Mouse (Mus musculus): ENCODE measurements around the gene P3h3. TPM values are rescaled to one million over a fixed set of nuclear protein-coding genes. Genes with fewer than 3 reads are reported as not detected.

Gene P3h3
- polyA plus RNA-seq, 1 experiment: 9.3 TPM

- TF ChIP-seq POLR2A (IDR thresholded peaks at IDR 0.05; ENCODE audit: low read depth, low read length) (no peak), CTCF (IDR thresholded peaks at IDR 0.05; ENCODE audit: extremely low read depth, insufficient read depth, insufficient read length, insufficient replicate concordance) (no peak)
- H3K4me1 ChIP-seq (ENCODE audit: control insufficient read depth, insufficient read depth, insufficient read length): peaks cover 12% of the 10 kb centered on the region
- no peak overlapping the region for H3K27ac ChIP-seq (ENCODE audit: insufficient read depth, low read length)
- peak overlapping the region; percentile 36; the same call in 1 of the 2 replicates for H3K4me3 ChIP-seq (ENCODE audit: extremely low read depth, insufficient read depth, insufficient read length)
- H3K27me3 ChIP-seq (ENCODE audit: control insufficient read depth, insufficient read depth, low read length): no peaks in the 10 kb centered on the region
- no peak for DNase-seq (ENCODE audit: low read depth in 1 of 2, low spot score in 2 of 2)
- H3K36me3 ChIP-seq (ENCODE audit: control insufficient read depth, insufficient read depth, low read length): peaks cover 4% of the 10 kb centered on the region
- 71% methylated on average over 14 of the region's 14 CpGs for WGBS
These were observed 47.6 kb downstream of the P3h3 start for GRCm38 (mm10) chr6:124809775-124810538.

- DNase-seq (ENCODE audit: low read depth in 1 of 2, low spot score in 2 of 2): peak in 1 of 2 experiments; percentile 74
- under 1% methylated on average over 35 of the region's 35 CpGs for WGBS
- TF ChIP-seq CTCF (IDR thresholded peaks at IDR 0.05; ENCODE audit: extremely low read depth, insufficient read depth, insufficient read length, insufficient replicate concordance) (peak; percentile 47; the same call in 1 of the 2 replicates), POLR2A (IDR thresholded peaks at IDR 0.05; ENCODE audit: low read depth, low read length) (no peak)
These were observed 48.3 kb downstream of the P3h3 start for GRCm38 (mm10) chr6:124809052-124809774.

DNA sequence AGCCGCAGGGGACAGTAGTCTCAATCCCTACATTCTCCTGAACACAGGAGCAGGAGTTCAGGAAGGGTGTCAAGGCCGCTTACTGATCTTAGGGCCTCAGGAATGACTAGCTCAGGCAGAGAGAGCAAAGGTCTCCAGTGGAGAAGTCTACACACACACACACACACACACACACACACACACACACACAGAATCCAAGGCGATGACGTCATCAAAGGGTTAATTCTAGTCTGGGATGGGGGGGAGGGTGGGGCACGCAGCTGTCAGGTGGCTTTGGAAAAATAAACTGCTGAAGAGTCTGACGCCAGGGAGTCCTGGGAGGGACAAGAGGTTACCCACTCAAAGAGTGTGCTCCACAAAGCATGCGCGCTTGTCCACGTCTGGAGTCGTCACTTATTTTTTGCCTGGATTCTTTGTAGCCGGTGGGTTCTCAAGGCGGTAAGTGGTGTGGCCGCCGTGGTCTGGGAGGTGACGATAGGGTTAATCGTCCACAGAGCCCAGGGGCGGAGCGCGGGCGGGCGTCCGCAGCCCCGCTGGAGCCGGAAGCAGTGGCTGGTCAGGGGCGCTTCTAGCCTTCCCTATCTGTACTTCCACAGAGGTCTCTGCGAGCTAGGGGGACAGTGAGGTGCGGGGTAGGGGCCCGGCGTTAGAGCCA is 49.1 kb downstream of the P3h3 start, which contains the start of gene Spsb2:
TSS of gene Spsb2 (plus strand) at position 304 of the 655 bp plus-strand sequence.
- Histone ChIP-seq H3K27ac (ENCODE audit: insufficient read depth, low read length) (peak within 1 kb of the TSS; percentile 64), H3K27me3 (ENCODE audit: control insufficient read depth, insufficient read depth, low read length) (no peaks in the 10 kb centered on the region), H3K36me3 (ENCODE audit: control insufficient read depth, insufficient read depth, low read length) (peaks cover 4% of the 10 kb centered on the region), H3K4me3 (ENCODE audit: extremely low read depth, insufficient read depth, insufficient read length) (peak within 1 kb of the TSS; percentile 77), H3K4me1 (ENCODE audit: control insufficient read depth, insufficient read depth, insufficient read length) (peaks cover 8% of the 10 kb centered on the region)
- TF ChIP-seq POLR2A (IDR thresholded peaks at IDR 0.05; ENCODE audit: low read depth, low read length): no peak
- no peak for TF ChIP-seq CTCF (IDR thresholded peaks at IDR 0.05; ENCODE audit: extremely low read depth, insufficient read depth, insufficient read length, insufficient replicate concordance)
- peak in 1 of 2 experiments; percentile 58 for DNase-seq (ENCODE audit: low read depth in 1 of 2, low spot score in 2 of 2)
- WGBS: 6% methylated on average over 29 of the region's 29 CpGs

More at GRCm38 (mm10) chr6:124809052-124809774, 48.3 kb downstream of the P3h3 start:
- Histone ChIP-seq H3K36me3 (ENCODE audit: control insufficient read depth, insufficient read depth, low read length) (peaks cover 4% of the 10 kb centered on the region), H3K4me3 (ENCODE audit: extremely low read depth, insufficient read depth, insufficient read length) (peak overlapping the region; percentile 77), H3K4me1 (ENCODE audit: control insufficient read depth, insufficient read depth, insufficient read length) (peaks cover 8% of the 10 kb centered on the region), H3K27me3 (ENCODE audit: control insufficient read depth, insufficient read depth, low read length) (no peaks in the 10 kb centered on the region), H3K27ac (ENCODE audit: insufficient read depth, low read length) (peak overlapping the region; percentile 64)

DNA sequence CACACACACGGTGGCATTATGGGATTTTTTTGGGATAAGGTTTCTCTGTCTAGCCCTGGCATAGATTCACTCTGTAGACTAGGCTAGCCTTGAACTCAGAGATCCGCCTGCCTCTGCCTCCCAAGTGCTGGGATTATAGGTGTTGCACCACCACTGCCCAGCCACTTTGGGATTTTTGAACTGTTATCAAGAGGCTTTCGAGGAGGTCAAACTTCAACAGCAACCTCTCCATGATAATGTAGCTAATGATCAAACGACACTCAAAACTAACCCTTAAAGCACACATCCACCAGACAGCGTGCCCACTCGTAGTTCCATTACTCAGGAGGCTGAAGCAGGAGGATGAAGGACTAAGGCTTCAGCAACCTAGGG is 49.6 kb downstream of the P3h3 start:
- Histone ChIP-seq H3K36me3 (ENCODE audit: control insufficient read depth, insufficient read depth, low read length) (peaks cover 4% of the 10 kb centered on the region), H3K27ac (ENCODE audit: insufficient read depth, low read length) (peak overlapping the region; percentile 14; the same call in 1 of the 2 replicates), H3K4me3 (ENCODE audit: extremely low read depth, insufficient read depth, insufficient read length) (no peak overlapping the region), H3K27me3 (ENCODE audit: control insufficient read depth, insufficient read depth, low read length) (no peaks in the 10 kb centered on the region), H3K4me1 (ENCODE audit: control insufficient read depth, insufficient read depth, insufficient read length) (peaks cover 8% of the 10 kb centered on the region)
- WGBS: 90% methylated on average over 6 of the region's 6 CpGs
- no peak for DNase-seq (ENCODE audit: low read depth in 1 of 2, low spot score in 2 of 2)
- no peak for TF ChIP-seq CTCF (IDR thresholded peaks at IDR 0.05; ENCODE audit: extremely low read depth, insufficient read depth, insufficient read length, insufficient replicate concordance)
- no peak for TF ChIP-seq POLR2A (IDR thresholded peaks at IDR 0.05; ENCODE audit: low read depth, low read length)

- TF ChIP-seq POLR2A (IDR thresholded peaks at IDR 0.05; ENCODE audit: low read depth, low read length): no peak
- no peak for TF ChIP-seq CTCF (IDR thresholded peaks at IDR 0.05; ENCODE audit: extremely low read depth, insufficient read depth, insufficient read length, insufficient replicate concordance)
- Histone ChIP-seq H3K27ac (ENCODE audit: insufficient read depth, low read length) (no peak overlapping the region), H3K27me3 (ENCODE audit: control insufficient read depth, insufficient read depth, low read length) (no peaks in the 10 kb centered on the region), H3K4me3 (ENCODE audit: extremely low read depth, insufficient read depth, insufficient read length) (no peak overlapping the region), H3K4me1 (ENCODE audit: control insufficient read depth, insufficient read depth, insufficient read length) (peaks cover 8% of the 10 kb centered on the region), H3K36me3 (ENCODE audit: control insufficient read depth, insufficient read depth, low read length) (peaks cover 4% of the 10 kb centered on the region)
- no peak for DNase-seq (ENCODE audit: low read depth in 1 of 2, low spot score in 2 of 2)
- WGBS: 87% methylated on average over 4 of the region's 4 CpGs
These were observed 50.2 kb downstream of the P3h3 start for GRCm38 (mm10) chr6:124807366-124807765.

GRCm38 (mm10) chr6:124806446-124807140 is 51.0 kb downstream of the P3h3 start:
- no peak overlapping the region for H3K4me3 ChIP-seq (ENCODE audit: extremely low read depth, insufficient read depth, insufficient read length)
- peaks cover 8% of the 10 kb centered on the region for H3K4me1 ChIP-seq (ENCODE audit: control insufficient read depth, insufficient read depth, insufficient read length)
- WGBS: 87% methylated on average over 7 of the region's 7 CpGs
- H3K36me3 ChIP-seq (ENCODE audit: control insufficient read depth, insufficient read depth, low read length): no peaks in the 10 kb centered on the region; the same call in 1 of the 2 replicates
- TF ChIP-seq CTCF (IDR thresholded peaks at IDR 0.05; ENCODE audit: extremely low read depth, insufficient read depth, insufficient read length, insufficient replicate concordance) (no peak), POLR2A (IDR thresholded peaks at IDR 0.05; ENCODE audit: low read depth, low read length) (no peak)
- no peaks in the 10 kb centered on the region for H3K27me3 ChIP-seq (ENCODE audit: control insufficient read depth, insufficient read depth, low read length)
- H3K27ac ChIP-seq (ENCODE audit: insufficient read depth, low read length): no peak overlapping the region
- no peak for DNase-seq (ENCODE audit: low read depth in 1 of 2, low spot score in 2 of 2)
